Mouse (Mus musculus) C2C12 (cell line): Measurements from ENCODE around the gene Ceacam9.

ENCODE experiments used
- CTCF ChIP-seq: IDR thresholded peaks from one replicate; pipeline ENCODE4 v1.5.1; 2011; ENCODE audit not compliant: control insufficient read depth, insufficient read depth, insufficient read length
- MAX ChIP-seq: IDR thresholded peaks from one replicate; pipeline ENCODE4 v1.6.1; 2011; ENCODE audit warnings: mild to moderate bottlenecking, control low read depth
- MYOG ChIP-seq: IDR thresholded peaks from one replicate; pipeline ENCODE4 v1.6.1; 2011; ENCODE audit not compliant: control insufficient read depth, insufficient read length; ENCODE audit errors: extremely low read depth
- USF1 ChIP-seq: IDR thresholded peaks from one replicate; pipeline ENCODE4 v1.6.1; 2011; ENCODE audit warnings: low read depth, mild to moderate bottlenecking, control low read depth, moderate library complexity

DNA sequence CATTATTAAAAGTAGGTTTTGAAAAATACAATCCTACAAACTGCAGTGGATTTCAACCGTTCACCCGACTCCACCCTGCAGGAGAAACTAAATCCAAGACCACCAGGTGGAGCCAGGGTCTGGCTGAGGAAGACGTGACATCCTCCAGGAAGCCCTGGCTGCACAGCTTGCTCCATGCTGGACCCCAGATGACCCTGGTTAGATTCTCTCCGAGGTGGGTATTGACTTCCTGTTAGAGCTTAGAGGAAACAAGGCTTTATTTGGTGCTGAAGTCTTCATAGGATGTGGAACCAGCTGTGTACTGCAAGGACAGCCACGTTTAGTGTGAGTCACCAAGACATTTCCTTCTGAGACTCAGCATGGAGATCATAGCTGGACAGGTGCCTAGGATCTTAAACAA, 32.5 kb upstream of the Ceacam9 start:
- TF ChIP-seq CTCF (no peak), USF1 (no peak), MAX (no peak), MYOG (no peak)
